Mouse (Mus musculus): ENCODE measurements around the gene Syt16.

- no peak for TF ChIP-seq CTCF (IDR thresholded peaks at IDR 0.05; ENCODE audit: low read depth)
- no peak for TF ChIP-seq EP300 (optimal IDR thresholded peaks at IDR 0.05)
Observed at GRCm38 (mm10) chr12:74062547-74062946, 65.1 kb downstream of the Syt16 start.
